Mouse (Mus musculus) forebrain, embryonic 16.5 days (tissue): ENCODE measurements at regions not wholly inside any gene's neighbourhood (a gene's known extent, or its start where the extent isn't known, plus 50 kb on each side); places are given as distances from the start of the nearest gene placed in this dataset.
A peak's percentile ranks its signal among the peaks of the same experiment; 100 is the strongest.
"Not testable (repeated sequence)": the region's sequence is repeated elsewhere in the genome, so short reads cannot be mapped to it uniquely, and the experiment has no call there.

Experiments used
- ATAC-seq: fragments of 200-750 bp; cut with Nextera tagmentation; 2 replicates; pipeline ENCODE4 v1.8.0; 2017; ENCODE audit warnings: mild to moderate bottlenecking, moderate library complexity
- H3K27ac ChIP-seq: fragments of 300-500 bp; sonication (generic); 2 replicates; pipeline ENCODE4 v1.5.1; 2014; ENCODE audit warnings: low read length, control low read depth
- H3K27me3 ChIP-seq: fragments of 300-500 bp; sonication (generic); replicated peaks from 2 replicates; pipeline ENCODE4 v1.6.1; 2014; ENCODE audit warnings: low read length; ENCODE audit not compliant: control insufficient read depth, insufficient read depth
- H3K36me3 ChIP-seq: fragments of 300-500 bp; sonication (generic); 2 replicates; pipeline ENCODE4 v1.6.1; 2014; ENCODE audit not compliant: control insufficient read depth, insufficient read depth
- H3K4me1 ChIP-seq: fragments of 300-500 bp; sonication (generic); replicated peaks from 2 replicates; pipeline ENCODE4 v1.6.1; 2014; ENCODE audit warnings: low read length; ENCODE audit not compliant: control insufficient read depth, insufficient read depth
- H3K4me2 ChIP-seq: fragments of 300-500 bp; sonication (generic); 2 replicates; pipeline ENCODE4 v1.6.1; 2014; ENCODE audit warnings: mild to moderate bottlenecking, low read length, control low read depth
- H3K4me3 ChIP-seq: fragments of 300-500 bp; sonication (generic); replicated peaks from 2 replicates; pipeline ENCODE4 v1.5.1; 2014; ENCODE audit warnings: mild to moderate bottlenecking, low read length, control low read depth
- H3K9ac ChIP-seq: fragments of 300-500 bp; sonication (generic); replicated peaks from 2 replicates; pipeline ENCODE4 v1.6.1; 2014; ENCODE audit warnings: low read depth, low read length, control low read depth
- H3K9me3 ChIP-seq: fragments of 300-500 bp; sonication (generic); 2 replicates; pipeline ENCODE4 v1.6.1; 2016; ENCODE audit warnings: low read length; ENCODE audit not compliant: control insufficient read depth
- WGBS: fragments of 180-500 bp; shearing (Covaris S2); extraction: QIAGEN DNeasy Blood & Tissue Kit; methylation state at CpG from one replicate; pipeline ENCODE4 v1.1.7; 2014; 5-methylcytosine and 5-hydroxymethylcytosine counted together

GRCm38 (mm10) chr14:84610476-84610875 lies 167.1 kb downstream of the Pcdh17 start:
- Histone ChIP-seq H3K27me3 (no peaks in the 10 kb centered on the region), H3K9ac (no peak overlapping the region), H3K36me3 (no peaks in the 10 kb centered on the region), H3K9me3 (no peaks in the 10 kb centered on the region), H3K27ac (no peak overlapping the region), H3K4me1 (no peaks in the 10 kb centered on the region), H3K4me2 (no peak overlapping the region), H3K4me3 (no peak overlapping the region)
- WGBS = 90% methylated on average over 1 of the region's 1 CpGs
- ATAC-seq = no peak

- H3K4me1 ChIP-seq = no peaks in the 10 kb centered on the region
- H3K9ac ChIP-seq = no peak overlapping the region
- H3K27ac ChIP-seq = no peak overlapping the region
- no peaks in the 10 kb centered on the region for H3K36me3 ChIP-seq
- no peak overlapping the region for H3K4me3 ChIP-seq
- 13% methylated on average over 4 of the region's 4 CpGs for WGBS
- no peaks in the 10 kb centered on the region for H3K27me3 ChIP-seq
- H3K9me3 ChIP-seq = no peaks in the 10 kb centered on the region
- ATAC-seq = no peak
- H3K4me2 ChIP-seq = no peak overlapping the region
These were observed 169.2 kb downstream of the Pcdh17 start for GRCm38 (mm10) chr14:84612551-84612950.

- Histone ChIP-seq H3K9me3 (no peaks in the 10 kb centered on the region), H3K27ac (no peak overlapping the region), H3K9ac (no peak overlapping the region), H3K4me1 (0 out of 2 replicates have a peak, but pooled peaks cover 2% of the 10 kb centered on the region), H3K4me2 (no peak overlapping the region), H3K4me3 (no peak overlapping the region), H3K27me3 (no peaks in the 10 kb centered on the region), H3K36me3 (no peaks in the 10 kb centered on the region)
- no peak for ATAC-seq
- 23% methylated on average over 1 of the region's 1 CpGs for WGBS
These were observed 201.7 kb downstream of the Pcdh17 start for GRCm38 (mm10) chr14:84645026-84645425.

GRCm38 (mm10) chr14:84645972-84646577 lies 202.7 kb downstream of the Pcdh17 start:
- Histone ChIP-seq H3K27me3 (no peaks in the 10 kb centered on the region), H3K36me3 (no peaks in the 10 kb centered on the region), H3K4me3 (no peak overlapping the region), H3K4me2 (no peak overlapping the region), H3K9me3 (no peaks in the 10 kb centered on the region), H3K27ac (no peak overlapping the region), H3K4me1 (0 out of 2 replicates have a peak, but pooled peaks cover 2% of the 10 kb centered on the region), H3K9ac (no peak overlapping the region)
- ATAC-seq = peak; percentile 59
- 63% methylated on average over 3 of the region's 3 CpGs for WGBS

GRCm38 (mm10) chr14:84659206-84659775 lies 215.9 kb downstream of the Pcdh17 start:
- H3K27ac ChIP-seq = no peak overlapping the region
- no peaks in the 10 kb centered on the region for H3K9me3 ChIP-seq
- WGBS = 2% methylated on average over 6 of the region's 6 CpGs
- no peaks in the 10 kb centered on the region for H3K36me3 ChIP-seq
- no peak for ATAC-seq
- H3K4me1 ChIP-seq = no peaks in the 10 kb centered on the region
- no peak overlapping the region for H3K9ac ChIP-seq
- H3K4me2 ChIP-seq = no peak overlapping the region
- no peak overlapping the region for H3K4me3 ChIP-seq
- no peaks in the 10 kb centered on the region for H3K27me3 ChIP-seq

GRCm38 (mm10) chr14:84667685-84668084 lies 224.3 kb downstream of the Pcdh17 start:
- H3K4me1 ChIP-seq, H3K4me3 ChIP-seq, H3K9me3 ChIP-seq, H3K36me3 ChIP-seq, H3K4me2 ChIP-seq, H3K27me3 ChIP-seq, H3K9ac ChIP-seq, ATAC-seq, H3K27ac ChIP-seq: not testable (repeated sequence)
- 92% methylated on average over 2 of the region's 2 CpGs for WGBS

- Histone ChIP-seq H3K4me2 (no peak overlapping the region), H3K4me3 (no peak overlapping the region), H3K4me1 (no peaks in the 10 kb centered on the region), H3K36me3 (no peaks in the 10 kb centered on the region), H3K9ac (no peak overlapping the region), H3K9me3 (no peaks in the 10 kb centered on the region), H3K27ac (no peak overlapping the region), H3K27me3 (no peaks in the 10 kb centered on the region)
- WGBS = 78% methylated on average over 7 of the region's 7 CpGs
- ATAC-seq = no peak
These were observed 228.5 kb downstream of the Pcdh17 start for GRCm38 (mm10) chr14:84671678-84672472.

GRCm38 (mm10) chr14:84686848-84687247 lies 243.5 kb downstream of the Pcdh17 start:
- no peaks in the 10 kb centered on the region for H3K9me3 ChIP-seq
- H3K36me3 ChIP-seq = no peaks in the 10 kb centered on the region
- H3K27me3 ChIP-seq = no peaks in the 10 kb centered on the region
- no peaks in the 10 kb centered on the region for H3K4me1 ChIP-seq
- no peak overlapping the region for H3K4me2 ChIP-seq
- no peak overlapping the region for H3K4me3 ChIP-seq
- WGBS = 76% methylated on average over 3 of the region's 3 CpGs
- ATAC-seq = no peak
- no peak overlapping the region for H3K27ac ChIP-seq
- no peak overlapping the region for H3K9ac ChIP-seq

GRCm38 (mm10) chr14:84690810-84691209 lies 247.4 kb downstream of the Pcdh17 start:
- H3K27ac ChIP-seq = no peak overlapping the region
- no peaks in the 10 kb centered on the region for H3K27me3 ChIP-seq
- ATAC-seq = no peak
- H3K4me2 ChIP-seq = no peak overlapping the region
- H3K4me3 ChIP-seq = no peak overlapping the region
- no peaks in the 10 kb centered on the region for H3K4me1 ChIP-seq
- no peaks in the 10 kb centered on the region for H3K36me3 ChIP-seq
- no peak overlapping the region for H3K9ac ChIP-seq
- no peaks in the 10 kb centered on the region for H3K9me3 ChIP-seq
- WGBS = 80% methylated on average over 3 of the region's 3 CpGs
